Mouse (Mus musculus): ENCODE data around the gene Myo10. TPM values are rescaled to one million over a fixed set of nuclear protein-coding genes. Genes with fewer than 3 reads are reported as not detected.
A peak's percentile ranks its signal among the peaks of the same experiment; 100 is the strongest.

Gene Myo10
- total RNA-seq, 2 experiments from 2014 or later, result 49.5 to 57.6 TPM

DNA sequence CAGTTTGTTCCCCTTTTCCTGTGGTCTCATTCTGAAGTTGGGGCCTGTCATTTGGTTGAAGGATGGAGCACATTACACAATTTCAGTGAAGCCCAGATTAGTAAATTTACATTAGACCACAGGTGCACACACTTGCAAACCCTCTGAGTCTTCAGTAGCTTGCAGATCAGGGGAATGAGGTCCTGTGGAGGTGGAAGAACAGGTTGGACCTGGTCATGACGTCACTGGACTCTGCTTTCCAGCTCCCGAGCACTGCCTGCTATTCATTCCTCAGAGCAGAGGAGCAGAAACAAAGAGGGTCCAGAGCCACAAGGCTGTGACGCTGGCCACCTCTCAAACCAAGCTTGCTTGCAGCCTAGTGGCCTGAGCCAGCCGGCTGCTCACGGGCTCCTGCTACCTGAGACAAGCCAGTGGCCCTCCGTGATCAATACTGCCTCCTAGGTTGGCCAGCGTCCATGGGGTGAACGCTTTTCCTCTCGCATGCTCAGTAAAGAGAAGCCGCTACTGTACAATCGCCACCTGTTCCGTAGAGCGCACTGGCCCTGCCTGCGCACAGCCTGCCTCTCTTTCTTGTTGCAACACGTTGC is 136.3 kb downstream of the Myo10 start:
- peak in 1 of 2 experiments; percentile 46 for DNase-seq (ENCODE audit: low spot score in 2 of 2)

GRCm38 (mm10) chr15:25760304-25760703 is 138.0 kb downstream of the Myo10 start:
- DNase-seq (ENCODE audit: low spot score in 2 of 2), result peak; percentile 62 to 72

DNA sequence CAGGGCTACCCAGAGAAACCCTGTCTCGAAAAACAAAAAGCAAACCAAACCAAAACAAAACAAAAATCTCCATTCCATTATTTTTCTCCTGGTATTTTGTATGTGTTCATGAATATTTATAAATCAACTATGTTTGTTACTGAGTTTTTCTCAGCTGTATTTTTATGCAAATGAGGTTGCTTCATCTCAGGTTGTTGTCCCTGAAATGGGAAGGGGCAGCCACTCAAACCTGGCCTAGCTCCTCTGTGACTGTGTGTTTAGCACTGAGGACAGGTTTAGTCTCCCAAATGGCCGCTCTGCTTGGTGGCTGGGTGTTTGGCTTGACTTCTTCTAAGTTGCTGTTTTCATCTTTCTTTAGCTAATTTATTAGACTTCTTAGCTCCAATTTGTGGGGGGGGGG is 138.7 kb downstream of the Myo10 start:
- DNase-seq (ENCODE audit: low spot score in 2 of 2), result no peak

GRCm38 (mm10) chr15:25761800-25762211 is 139.5 kb downstream of the Myo10 start:
- DNase-seq (ENCODE audit: low spot score in 2 of 2), result peak; percentile 62 to 81

DNA sequence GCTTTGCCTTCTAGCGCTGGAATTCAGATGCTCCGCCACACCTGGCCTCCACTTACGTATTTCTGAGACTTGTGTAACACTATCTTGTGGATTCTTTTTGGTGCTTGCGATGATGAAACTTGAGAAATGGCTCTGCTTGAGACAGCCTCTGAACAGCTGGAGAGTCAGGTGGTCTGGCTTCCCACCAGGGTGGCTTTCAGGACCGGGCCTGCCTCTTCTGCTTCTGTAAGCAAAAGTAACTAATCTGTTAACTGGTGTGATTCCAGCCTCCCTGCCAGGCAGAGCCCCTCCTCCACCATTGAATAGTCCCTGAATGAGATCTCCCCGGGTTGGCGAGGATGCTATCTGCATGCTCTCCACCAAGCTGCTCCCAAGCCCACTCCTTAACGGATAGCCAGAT is 140.0 kb downstream of the Myo10 start:
- DNase-seq (ENCODE audit: low spot score in 2 of 2), result peak; percentile 45 to 61

- DNase-seq (ENCODE audit: low spot score in 2 of 2), result peak in 1 of 2 experiments; percentile 20
These were observed 140.8 kb downstream of the Myo10 start for GRCm38 (mm10) chr15:25763106-25763505.

- no peak for DNase-seq (ENCODE audit: low spot score in 2 of 2)
These were observed 142.5 kb downstream of the Myo10 start for GRCm38 (mm10) chr15:25764653-25765352.

DNA sequence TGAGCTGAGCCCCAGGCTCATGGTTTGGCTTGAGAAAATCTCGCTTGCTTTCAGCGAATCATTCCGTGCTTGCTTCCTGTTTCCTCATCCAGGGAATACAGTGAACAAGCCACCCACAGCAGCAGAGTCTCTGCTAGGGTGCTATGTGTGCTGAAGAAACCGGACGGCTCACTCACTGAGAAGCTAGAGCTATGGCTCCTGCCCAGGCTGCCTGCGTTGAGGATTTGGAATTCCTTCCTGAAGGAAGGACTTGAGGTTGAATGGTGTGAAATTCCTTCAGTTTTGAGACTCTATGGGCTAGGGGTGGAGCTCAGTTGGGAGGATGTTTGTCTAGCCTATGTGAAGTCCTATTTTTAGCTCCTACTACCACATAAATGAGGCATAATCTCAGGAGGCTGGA is 145.5 kb downstream of the Myo10 start:
- DNase-seq (ENCODE audit: low spot score in 2 of 2), result no peak

DNA sequence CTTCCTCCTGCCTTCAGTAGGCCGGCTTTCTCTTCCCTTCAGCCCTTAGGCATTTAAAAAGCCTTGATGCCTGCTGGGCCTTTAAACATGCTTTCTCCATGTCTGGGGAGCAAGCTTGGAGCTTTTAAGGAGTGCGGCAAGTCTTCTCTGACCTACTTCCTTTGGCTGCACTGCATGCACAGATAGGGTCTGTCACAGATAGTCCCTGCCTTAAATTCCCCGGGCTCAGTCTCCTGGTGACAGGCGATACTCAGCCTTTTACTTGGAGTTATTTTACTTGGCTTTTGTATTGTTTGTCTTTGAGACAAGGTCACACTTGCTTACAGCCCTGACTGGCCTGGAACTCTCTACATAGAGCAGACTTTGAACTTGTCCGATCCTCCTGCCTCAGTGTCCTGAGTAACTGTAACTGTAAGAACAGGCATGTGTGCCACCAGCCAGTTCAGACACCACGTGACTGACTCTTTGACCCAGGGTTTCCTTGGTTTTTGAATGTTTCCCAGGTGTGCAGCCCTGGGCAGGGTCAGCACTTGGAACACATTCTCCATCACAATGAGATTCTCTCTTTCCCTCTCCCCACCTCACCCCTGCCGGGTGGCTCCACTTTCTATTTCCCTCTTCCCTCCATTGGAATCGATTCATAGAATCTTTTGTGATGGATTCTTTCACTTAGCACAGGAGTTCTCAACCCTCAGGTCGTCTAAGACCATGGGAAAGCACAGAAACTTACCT is 147.4 kb downstream of the Myo10 start:
- no peak for DNase-seq (ENCODE audit: low spot score in 2 of 2)

- DNase-seq (ENCODE audit: low spot score in 2 of 2), result no peak
These were observed 149.5 kb downstream of the Myo10 start for GRCm38 (mm10) chr15:25771782-25772181.

DNA sequence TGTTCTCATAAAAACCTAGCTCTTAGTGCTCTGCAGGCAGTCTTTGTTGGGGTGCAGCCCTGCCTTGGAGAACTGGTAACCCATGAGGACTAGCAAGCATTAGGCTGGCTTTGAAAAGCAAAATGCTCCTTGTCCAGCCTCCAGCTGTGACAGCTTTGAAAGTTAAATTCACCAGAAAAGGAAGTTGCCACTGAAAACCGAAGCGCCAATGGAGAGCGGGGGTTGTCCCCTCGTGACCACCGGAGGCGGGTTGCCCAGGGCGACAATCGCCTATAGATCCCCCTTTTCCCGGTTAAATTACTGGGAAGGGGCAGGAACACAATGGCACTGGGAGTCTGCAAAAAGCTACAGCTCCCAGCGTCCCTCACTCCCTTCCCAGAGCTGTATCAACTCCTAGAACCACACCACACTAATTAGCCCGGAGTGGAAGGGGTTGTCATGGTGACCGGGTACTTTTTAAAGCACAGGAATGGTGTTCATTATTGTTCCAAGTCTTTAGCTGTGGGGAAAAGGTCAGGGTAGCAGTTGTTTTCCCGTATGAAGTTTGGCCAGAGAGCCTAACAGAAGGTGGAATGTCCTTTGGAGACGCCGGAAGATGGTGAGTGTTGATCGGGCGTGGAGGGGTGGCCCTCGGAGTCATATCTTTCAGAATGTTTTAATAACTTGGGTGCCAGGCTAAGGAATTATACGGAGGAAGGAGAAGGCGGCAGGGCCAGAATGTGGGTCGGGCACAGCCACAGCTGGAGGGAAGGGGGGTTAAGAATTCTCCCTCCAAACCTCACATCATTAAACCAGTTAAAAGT is 151.6 kb downstream of the Myo10 start:
- DNase-seq (ENCODE audit: low spot score in 2 of 2), result peak; percentile 68 to 80

DNA sequence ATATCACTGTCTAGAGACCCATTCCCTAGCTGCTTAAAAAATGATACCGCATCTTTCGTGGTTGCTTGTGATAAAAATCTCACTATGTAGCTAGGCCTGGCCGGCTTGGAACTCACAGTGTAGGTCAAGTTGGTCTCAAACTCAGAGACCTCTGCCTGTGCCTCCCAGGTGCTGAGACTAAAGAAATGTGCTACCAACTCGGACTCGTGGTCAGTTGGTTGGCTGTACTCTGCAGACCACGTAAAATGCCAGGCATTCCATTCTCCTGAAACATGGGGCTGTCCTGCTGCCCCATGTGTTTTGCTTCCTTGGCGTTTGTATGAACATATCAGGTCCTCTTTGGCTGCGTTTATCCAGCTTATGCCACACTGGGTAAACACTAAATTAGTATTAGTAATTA is 156.6 kb downstream of the Myo10 start:
- DNase-seq (ENCODE audit: low spot score in 2 of 2), result no peak

GRCm38 (mm10) chr15:25779522-25780191 is 157.3 kb downstream of the Myo10 start:
- no peak for DNase-seq (ENCODE audit: low spot score in 2 of 2)

DNA sequence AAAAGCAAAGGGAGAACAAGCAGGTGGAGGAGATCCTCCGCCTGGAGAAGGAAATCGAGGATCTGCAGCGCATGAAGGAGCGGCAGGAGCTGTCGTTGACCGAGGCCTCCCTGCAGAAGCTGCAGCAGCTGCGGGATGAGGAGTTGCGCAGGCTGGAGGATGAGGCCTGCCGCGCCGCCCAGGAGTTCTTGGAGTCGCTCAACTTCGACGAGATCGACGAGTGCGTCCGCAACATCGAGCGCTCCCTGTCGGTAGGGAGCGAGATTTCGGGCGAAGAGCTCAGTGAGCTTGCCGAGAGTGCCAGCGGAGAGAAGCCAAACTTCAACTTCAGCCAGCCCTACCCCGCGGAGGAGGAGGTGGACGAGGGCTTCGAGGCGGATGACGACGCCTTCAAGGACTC is 158.7 kb downstream of the Myo10 start:
- DNase-seq (ENCODE audit: low spot score in 2 of 2), result no peak

- no peak for DNase-seq (ENCODE audit: low spot score in 2 of 2)
These were observed 163.4 kb downstream of the Myo10 start for GRCm38 (mm10) chr15:25785456-25786390.

- no peak for DNase-seq (ENCODE audit: low spot score in 2 of 2)
These were observed 165.1 kb downstream of the Myo10 start for GRCm38 (mm10) chr15:25787406-25787805.

GRCm38 (mm10) chr15:25787965-25788364 is 165.6 kb downstream of the Myo10 start:
- DNase-seq (ENCODE audit: low spot score in 2 of 2), result no peak

DNA sequence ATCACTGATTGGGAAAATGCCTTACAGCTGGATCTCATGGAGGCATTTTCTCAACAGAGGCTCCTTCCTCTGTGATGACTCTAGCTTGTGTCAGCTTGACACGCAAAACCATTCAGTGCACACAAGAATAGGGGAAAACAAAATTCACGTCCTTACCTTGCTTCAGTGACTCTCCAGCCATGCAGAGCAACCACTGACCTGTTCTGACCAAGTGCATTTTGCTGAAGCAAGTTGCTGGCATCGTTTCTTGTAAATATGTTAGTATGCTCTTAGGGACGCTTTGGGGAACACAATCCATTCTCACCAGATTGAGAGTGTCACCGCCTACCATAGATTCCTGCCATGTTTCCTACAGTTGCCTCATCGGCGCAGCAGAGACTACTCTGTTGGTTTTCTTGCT is 166.2 kb downstream of the Myo10 start:
- DNase-seq (ENCODE audit: low spot score in 2 of 2), result no peak

DNA sequence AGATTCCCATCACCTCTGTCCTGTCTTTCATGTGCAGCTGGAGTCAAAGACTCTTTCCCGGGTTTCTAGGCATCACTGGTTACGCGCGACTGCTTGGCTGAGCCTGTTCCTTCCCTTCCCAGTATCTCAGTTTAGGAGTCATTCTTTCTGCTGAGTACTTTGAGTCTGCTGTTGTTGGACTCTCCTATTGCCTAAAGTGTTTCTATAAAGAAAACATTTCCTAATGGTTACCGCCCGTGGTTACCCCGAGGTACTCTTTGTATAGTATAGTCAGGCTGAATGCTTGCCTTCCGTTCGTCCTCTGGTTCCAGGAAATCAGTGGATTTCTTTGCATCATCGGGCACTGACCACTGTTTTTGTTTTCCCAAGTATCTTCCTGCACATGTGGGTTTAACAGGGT is 166.9 kb downstream of the Myo10 start:
- DNase-seq (ENCODE audit: low spot score in 2 of 2), result no peak

All from layer of hippocampus, postnatal 14 days (tissue).